Mouse (Mus musculus) C2C12 (cell line): Measurements from ENCODE around the gene Hfm1.

ENCODE experiments used
- CEBPB ChIP-seq: IDR thresholded peaks from one replicate; pipeline ENCODE4 v1.6.1; 2011; ENCODE audit warnings: low read depth, mild to moderate bottlenecking, control low read depth, moderate library complexity
- CTCF ChIP-seq: IDR thresholded peaks from one replicate; pipeline ENCODE4 v1.5.1; 2011; ENCODE audit not compliant: control insufficient read depth, insufficient read depth, insufficient read length
- FOSL1 ChIP-seq: IDR thresholded peaks from one replicate; pipeline ENCODE4 v1.8.0; 2011; ENCODE audit warnings: mild to moderate bottlenecking, low read length; ENCODE audit not compliant: poor library complexity, insufficient read depth, severe bottlenecking
- MAX ChIP-seq: IDR thresholded peaks from one replicate; pipeline ENCODE4 v1.6.1; 2011; ENCODE audit warnings: mild to moderate bottlenecking, control low read depth
- USF1 ChIP-seq: IDR thresholded peaks from one replicate; pipeline ENCODE4 v1.6.1; 2011; ENCODE audit warnings: low read depth, mild to moderate bottlenecking, control low read depth, moderate library complexity

DNA sequence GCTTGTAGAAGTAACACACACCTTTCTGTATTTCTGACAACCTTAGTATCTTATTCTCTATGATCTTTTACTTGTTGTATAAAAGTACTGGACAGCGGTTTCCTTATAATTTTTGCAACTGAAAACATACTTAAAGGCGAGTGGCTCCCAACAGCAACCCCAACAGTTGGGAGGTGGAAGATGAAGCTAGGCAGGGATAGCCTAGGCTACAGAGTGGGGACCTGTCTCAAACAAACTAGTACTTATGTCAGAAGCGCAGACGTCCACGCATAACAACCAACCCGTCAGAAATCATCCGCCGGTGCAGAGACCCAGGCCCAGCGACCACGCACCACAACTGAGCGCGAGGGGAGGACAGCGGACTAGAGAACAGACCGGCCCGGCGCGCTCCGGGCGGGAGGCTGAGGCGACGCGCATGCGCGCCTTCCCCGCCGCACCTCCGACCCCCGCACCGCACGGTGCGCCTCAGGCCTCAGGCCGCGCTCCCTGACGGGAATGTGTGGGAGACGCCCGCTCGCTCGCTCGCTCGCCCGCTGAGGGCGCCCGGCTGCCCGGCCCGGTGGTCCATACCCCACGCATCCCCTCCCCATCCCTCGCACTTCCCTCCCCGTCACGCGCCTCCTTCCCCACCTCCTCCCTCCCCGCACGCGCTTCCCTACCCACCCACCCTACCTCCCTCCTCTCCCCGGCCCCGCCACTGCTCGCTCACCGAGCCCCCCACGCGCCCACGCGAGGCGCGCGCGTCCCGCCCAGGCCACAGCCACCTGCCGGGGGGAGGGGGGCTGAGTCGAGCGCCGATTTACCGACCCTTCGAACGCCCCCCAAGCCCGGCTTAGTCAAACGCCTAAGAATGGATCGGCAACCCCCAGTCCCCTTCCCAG is at the start of gene Hfm1:
- TF ChIP-seq CTCF: no peak
- no peak for TF ChIP-seq FOSL1
- no peak for TF ChIP-seq MAX
- TF ChIP-seq CEBPB: no peak
- no peak for TF ChIP-seq USF1
